Mouse (Mus musculus) adrenal gland, adult 2 months (tissue): ENCODE results near the gene Iqsec1. TPM values are rescaled to one million over a fixed set of nuclear protein-coding genes. Genes with fewer than 3 reads are reported as not detected.

Experiments used
- DNase-seq: peaks from one replicate; pipeline ENCODE4 v3.0.0; 2021
- polyA plus RNA-seq: library from polyadenylated mRNA; depleted of rRNA; stranded (reverse); fragments of >200 nt; gene quantifications from 2 replicates; pipeline ENCODE4 v1.2.3, GENCODE M21; 2012
- total RNA-seq, 2 experiments: library from RNA; stranded (reverse); gene quantifications; 2 replicates each; pipeline ENCODE4 v1.2.3; 2021

Gene Iqsec1
- total and polyA plus RNA-seq, 3 experiments, result 101 to 168 (median 123) TPM

DNA sequence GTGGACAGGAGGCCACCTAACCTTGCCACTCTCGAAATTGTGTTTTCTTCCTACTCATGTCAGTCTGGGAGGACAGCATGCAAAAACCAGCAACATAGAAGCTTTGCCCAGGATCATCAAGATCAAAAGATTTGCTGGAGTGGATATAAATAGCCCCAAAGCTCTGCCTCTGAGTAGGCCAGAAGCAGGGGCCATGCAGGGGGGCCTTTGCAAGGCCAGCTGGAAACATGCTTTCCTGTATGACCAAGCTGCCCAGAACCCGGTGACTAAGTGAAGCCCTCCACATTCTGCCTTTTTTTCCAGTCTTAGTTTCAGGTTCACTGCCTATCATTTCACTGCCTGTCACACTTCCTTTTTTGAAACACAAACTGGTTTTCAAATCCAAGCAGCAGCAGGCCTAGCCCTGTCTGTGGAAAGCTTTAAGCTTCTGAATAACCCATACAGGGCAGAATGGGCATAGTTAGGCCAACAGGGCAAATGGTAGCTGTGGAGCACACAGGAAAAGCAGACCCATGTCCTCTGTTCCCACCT lies 19.1 kb downstream of the Iqsec1 start:
- DNase-seq, result peak; percentile 41

- DNase-seq, result no peak
Observed at GRCm38 (mm10) chr6:90953349-90953748, 35.1 kb downstream of the Iqsec1 start.

DNA sequence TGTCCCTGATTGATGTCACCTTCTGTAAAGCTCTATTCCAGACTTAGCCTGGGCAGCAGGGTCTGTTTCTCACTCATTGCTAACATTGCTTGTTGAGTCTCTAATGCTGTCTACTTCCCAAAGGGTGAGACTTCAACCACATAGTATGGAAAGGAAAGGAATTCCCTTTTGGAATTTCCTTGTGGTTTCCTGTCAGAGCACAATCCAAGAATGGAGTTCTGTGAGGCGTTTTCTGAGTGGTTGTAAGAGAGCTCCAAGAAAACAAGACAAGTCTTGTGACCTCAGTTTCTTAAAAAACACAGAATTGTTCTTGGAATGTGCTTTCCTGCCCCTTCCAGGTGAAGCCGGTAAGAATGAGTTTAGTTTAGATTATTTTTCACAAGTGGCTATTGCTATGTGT lies 37.5 kb downstream of the Iqsec1 start:
- DNase-seq, result no peak

DNA sequence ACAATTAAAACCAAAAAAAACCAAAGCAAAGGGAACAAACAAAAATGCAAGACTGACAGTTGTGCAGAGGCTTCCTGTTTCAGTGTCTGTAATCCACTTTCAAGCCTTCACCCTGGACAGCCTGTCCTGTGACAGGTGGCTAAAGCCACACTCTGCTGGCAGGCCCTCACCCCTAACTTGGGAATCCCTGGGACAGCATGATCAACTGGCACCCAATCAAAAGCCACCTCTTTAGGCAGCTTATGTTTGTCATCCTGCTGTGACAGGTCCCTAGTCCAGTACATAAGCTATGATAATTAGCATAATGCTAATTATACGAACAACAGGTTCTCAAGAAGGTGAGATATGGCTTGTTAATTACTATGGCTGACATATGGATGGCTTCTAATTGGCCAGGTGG lies 40.4 kb downstream of the Iqsec1 start:
- no peak for DNase-seq

DNA sequence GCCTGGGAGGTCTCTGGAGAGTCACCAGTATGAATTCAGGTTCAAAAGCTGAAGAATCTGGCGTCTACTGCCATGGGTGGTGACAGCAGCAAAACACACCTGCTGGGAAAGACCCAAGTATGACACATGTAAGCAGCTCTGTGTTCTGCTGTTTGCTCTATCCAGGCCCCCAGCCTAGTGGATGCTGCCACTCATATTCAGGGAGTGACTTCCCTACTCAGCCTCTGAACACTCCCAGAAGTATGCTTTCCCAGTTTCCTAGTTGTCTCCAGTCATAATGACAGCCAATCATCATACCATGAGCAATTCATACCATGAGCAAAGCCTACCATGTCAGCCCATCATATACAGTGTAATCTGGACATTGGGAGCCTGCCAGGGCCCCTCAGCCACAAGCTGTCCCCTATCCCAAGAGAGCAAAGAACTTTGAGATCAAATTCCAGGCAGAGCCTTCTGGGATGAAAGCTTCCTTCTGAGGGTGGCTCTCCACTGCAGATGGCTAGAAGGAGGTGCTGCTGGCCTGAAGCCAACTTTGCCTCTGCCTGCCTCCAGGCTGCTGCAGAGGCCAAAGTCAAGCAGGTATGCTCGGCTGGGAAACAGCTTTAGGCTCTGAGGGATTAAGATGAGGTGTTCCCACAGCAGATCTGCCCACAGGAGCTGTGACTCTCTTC lies 42.8 kb downstream of the Iqsec1 start:
- DNase-seq, result no peak

GRCm38 (mm10) chr6:90941257-90941656 lies 47.2 kb downstream of the Iqsec1 start:
- peak; percentile 70 for DNase-seq

DNA sequence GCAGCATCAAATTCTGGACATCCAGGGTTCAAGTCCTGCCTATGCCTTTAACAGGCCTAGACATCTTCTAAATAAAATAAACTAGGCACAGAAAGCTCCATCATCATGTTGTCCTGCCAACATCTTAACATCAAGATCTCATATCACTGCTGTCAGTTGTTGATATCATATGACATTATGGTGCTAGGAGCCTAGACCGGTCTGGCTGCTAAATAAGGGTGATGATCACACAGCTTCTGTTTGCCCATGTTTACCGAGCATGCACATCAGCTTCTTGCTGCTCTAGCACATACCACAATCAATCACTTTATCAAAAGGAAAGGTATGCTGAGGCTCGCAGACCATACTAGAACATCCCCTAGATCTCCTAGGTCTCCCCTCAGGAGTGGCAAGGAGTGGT lies 54.8 kb downstream of the Iqsec1 start:
- DNase-seq, result no peak

DNA sequence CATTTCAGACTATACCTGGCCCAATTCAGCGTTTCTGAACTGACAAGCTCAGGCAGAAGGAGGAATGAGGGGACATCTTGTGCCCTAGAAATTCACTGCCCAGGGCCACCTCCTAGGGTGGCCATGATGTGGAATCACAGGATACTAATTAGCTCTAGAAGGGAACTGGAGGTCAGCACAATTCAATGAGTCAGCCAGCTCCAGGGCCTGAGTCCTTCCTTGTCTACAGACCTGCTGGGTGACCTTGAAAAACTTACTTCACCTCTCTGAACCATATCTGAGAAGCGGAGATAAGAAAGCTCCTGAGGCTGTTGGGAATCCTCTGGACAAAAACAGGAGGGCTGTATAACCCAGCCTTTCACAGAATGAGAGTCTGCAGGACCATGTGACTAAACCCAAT lies 59.7 kb downstream of the Iqsec1 start:
- peak; percentile 31 for DNase-seq

- no peak for DNase-seq
Observed at GRCm38 (mm10) chr6:90925472-90925871, 63.0 kb downstream of the Iqsec1 start.

GRCm38 (mm10) chr6:90924796-90925195 lies 63.7 kb downstream of the Iqsec1 start:
- no peak for DNase-seq

DNA sequence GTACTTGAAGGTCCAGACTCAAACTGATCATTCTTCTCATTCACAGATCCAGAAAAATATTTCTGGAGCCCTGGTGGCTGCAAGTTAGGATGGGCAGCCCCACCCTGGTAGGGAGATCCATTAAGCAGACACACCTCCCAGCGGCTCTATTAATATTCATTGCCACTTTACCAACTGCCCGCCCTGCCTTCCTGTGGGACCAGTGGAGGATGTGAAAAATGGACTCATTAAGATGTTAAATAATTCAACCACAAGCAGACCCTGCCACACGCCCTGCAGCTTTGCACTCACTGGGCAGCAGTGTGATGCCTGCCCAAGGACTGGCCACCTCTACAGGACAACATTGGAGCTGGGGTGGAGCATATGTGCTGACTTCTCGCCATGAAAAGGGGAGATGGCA lies 64.1 kb downstream of the Iqsec1 start:
- DNase-seq, result no peak

GRCm38 (mm10) chr6:90921259-90921946 lies 67.1 kb downstream of the Iqsec1 start:
- no peak for DNase-seq

GRCm38 (mm10) chr6:90920510-90921220 lies 67.8 kb downstream of the Iqsec1 start:
- DNase-seq, result no peak

DNA sequence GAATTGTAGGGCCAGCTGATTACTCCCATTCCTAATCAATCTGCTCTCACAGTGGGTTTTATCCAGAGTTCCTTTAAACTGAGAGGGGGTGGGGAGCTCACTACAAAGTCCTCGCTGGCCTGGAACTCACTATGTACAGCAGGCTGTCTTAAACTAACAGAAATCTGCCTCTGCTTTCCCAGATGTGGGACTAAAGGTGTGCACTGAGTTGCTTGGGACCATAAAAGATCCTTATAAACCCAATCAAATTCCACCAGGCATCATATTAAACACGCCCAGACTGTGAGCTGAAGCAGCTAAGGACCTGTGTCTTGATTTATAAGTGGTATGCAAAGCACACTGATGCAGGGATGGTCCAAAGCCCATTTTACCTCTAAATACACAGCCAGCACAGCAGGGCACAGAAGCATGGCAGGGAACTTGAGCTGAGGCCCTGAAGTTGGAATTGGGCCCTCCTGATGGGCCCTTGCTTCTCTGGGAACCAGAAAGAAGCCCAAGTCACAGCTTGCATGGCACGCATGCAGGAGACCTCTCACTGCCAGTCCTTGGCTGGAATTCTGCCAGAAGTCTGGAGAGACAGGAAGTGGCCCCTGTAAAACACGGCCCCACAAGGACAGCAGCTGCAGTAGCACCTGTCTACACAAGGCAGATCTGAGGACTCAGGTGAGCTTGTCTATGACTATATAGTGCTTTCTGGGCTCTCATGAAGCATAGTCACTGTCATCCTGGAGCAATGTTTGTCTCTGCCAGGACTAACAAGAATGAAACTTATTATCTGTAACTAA lies 68.7 kb downstream of the Iqsec1 start:
- no peak for DNase-seq

DNA sequence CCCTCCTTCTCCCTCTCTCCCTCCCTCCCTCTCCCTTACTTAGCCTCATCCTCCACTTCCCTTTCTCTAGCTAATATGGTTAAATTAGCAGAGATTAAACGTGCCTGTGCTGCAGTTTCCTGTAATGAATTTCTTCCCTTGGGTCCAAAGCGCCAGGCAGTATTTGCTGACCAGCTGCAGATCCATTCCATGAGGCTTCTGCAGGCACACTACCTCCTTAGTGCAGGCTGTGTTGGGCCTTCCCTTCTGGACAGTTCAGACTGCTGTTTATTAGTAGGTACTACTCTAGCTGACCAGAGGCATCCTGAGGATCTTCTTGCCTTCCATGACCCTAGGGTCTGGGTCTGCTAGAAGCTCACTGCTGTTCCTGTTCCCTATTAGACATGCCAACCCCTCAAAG lies 72.9 kb downstream of the Iqsec1 start:
- DNase-seq, result no peak

DNA sequence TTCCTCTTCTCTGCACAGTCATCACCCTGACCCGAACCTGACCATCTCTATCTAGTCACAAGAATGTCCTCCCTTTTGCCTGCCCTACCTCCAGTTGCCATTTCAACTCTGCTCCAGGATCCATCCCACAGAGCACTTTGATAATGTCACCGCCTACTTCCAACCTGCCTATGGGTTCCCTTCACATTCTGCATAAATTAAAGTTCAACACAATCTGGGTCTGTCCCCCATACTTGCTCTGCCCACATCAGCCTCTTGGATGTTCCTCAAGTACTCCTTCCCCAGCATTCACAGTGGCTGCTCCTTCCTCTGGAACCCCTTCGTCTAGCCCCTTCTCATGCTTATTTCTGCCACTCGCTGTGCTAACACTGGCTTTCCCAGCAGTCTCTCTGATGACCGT lies 74.7 kb downstream of the Iqsec1 start:
- no peak for DNase-seq

DNA sequence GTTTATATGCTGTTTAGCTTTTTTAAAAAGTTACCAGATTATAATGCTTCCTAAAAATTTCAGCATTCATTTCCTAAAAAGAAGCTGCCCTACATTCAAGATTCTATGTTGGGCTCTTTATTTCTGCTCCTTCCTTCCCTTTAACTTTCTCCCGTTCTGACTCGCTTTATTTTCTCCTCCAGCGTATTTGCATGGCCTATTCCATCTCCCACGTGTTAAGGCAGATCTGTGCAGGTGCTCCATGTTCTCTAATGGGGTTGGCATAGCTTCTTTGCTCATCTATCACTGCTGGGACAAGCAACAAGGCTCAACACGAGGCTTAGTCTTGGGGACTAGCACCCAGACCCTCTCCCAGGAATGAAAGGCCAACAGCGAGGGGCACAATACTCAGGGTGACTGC lies 75.7 kb downstream of the Iqsec1 start:
- no peak for DNase-seq

DNA sequence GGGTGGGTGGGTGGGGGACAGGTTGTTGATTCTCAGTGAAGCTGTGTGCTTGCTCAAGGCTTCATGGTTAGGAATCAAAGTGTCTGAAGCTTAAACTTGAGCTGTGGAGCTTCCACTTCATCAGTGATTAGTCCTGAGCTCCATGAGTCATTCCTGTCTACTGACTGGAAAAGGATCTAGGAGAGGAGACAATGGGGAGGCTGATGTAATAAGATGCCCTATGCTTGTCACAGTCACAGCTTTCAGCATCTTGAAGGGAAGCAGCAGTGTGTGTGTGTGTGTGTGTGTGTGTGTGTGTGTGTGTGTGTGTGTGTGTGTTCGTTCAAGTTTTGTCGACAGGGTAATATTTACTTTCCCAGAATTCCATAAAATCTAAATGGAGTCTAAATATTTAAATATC lies 84.3 kb downstream of the Iqsec1 start:
- DNase-seq, result no peak

DNA sequence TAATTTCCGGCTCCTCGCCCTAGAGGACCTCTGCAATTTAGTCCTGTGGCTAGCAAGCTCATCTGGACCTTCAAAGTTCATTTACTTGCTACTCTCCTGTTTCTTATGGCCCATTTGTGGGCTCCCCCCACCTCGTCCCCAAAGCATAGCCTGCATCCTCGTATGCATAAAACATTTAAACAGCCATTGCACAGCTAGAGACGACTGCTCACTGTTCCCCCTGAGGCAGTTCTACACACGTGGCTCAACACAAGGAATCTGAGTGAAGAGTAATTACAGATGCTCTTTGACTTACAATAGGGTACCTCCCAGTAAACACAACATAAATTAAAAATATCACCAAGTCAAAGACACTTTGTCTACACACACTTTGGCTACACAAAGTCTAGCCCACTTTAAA lies 88.2 kb downstream of the Iqsec1 start:
- no peak for DNase-seq

DNA sequence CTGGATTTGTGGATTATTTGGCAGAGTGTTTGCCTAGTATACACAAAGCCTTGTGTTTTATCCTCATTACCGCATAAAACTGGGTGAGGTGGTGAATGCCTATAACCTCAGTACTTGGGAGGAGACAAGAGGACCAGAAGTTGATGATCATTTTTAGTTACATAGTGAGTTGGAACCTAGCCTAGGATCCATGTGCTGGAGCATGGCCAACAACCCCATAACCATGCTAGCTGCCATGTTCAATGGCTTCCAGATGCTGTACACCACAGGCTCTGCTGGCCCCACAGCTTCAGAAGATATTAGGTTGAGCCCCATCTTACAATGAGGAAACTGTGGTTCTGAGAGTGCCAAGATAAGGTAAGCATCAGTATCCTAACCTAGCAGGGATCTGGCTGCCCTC lies 89.2 kb downstream of the Iqsec1 start:
- no peak for DNase-seq

DNA sequence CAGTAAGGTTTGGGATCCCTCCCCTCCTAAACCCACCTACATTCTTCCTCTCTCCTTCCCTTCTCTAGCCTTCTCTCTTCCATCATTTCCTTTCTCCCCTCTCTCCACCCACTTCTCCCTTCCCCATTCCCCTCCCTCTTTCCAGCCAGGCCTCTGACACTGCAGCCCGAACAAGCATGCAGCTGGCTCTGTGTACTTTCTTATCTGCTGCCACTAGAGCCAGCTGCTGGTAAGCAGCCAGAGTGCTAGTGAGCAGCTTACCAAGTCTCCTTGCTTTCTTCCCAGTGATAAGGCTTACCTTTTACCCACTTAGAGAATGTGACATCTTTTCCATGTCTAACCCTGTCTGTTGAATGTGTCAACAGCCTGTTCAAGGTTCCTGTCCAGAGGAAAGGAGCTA lies 90.4 kb downstream of the Iqsec1 start:
- DNase-seq, result no peak

GRCm38 (mm10) chr6:90892401-90892800 lies 96.1 kb downstream of the Iqsec1 start:
- no peak for DNase-seq
